Mouse (Mus musculus) lung, adult 2 months (tissue): ENCODE measurements around the gene Gm20388.

Source experiments
- CTCF ChIP-seq: fragments of 200-500 bp; IDR thresholded peaks from 2 replicates; pipeline ENCODE4 v1.5.1; 2011; ENCODE audit warnings: mild to moderate bottlenecking, low read length, control low read depth; ENCODE audit not compliant: insufficient read depth
- POLR2A ChIP-seq: fragments of 200-500 bp; IDR thresholded peaks from 2 replicates; pipeline ENCODE4 v1.6.1; 2011; ENCODE audit warnings: low read depth, mild to moderate bottlenecking, control low read depth, low read length, borderline replicate concordance; ENCODE audit errors: extremely low read depth

DNA sequence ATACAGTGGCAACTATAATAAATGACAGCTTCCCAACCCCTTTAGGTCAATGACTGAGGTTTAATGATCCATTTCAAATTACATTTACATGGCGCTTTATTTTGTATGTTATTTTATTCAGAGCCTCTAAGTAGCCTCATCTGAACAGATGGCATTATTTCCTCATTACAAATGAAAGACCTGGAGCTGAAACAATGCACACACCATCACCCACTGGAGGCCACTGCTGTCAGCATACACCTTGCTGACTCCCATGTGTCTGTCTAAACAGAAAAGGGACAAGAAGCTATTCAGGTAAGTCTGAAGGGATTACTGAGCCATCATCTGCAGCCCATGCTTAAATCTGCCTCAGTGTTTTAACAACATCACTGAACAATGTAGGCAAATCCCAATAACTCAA is 3024.5 kb downstream of the Gm20388 start:
- no peak for TF ChIP-seq CTCF
- TF ChIP-seq POLR2A: no peak
